Mouse (Mus musculus) ES-Bruce4 (cell line): Measurements from ENCODE around the gene Mgat5.

Source experiments
- CTCF ChIP-seq: IDR thresholded peaks from one replicate; pipeline ENCODE4 v1.8.1; 2011; ENCODE audit warnings: low read depth, low read length
- POLR2A ChIP-seq: IDR thresholded peaks from one replicate; pipeline ENCODE4 v1.8.1; 2011; ENCODE audit warnings: low read length; ENCODE audit not compliant: insufficient read depth

DNA sequence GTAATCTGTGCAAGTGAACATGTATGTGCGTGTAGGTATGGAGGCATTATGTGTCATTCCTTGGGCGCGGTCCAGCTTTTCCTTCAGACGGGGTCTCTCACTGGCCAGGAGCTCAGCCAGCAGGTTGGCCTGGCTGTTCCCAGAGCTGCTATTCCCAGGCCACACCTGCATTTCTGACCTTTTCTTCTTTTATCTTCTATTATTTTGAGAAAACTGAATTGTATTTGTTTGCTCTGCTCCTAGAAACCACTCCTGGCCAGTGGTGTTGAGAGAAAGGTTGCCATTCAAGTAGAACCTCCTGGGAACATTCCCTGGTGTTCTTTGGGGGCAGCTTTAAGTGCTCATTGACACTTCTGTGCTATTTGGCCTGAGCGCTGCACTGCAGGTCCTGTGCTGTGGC lies 160.9 kb downstream of the Mgat5 start:
- TF ChIP-seq CTCF = no peak
- no peak for TF ChIP-seq POLR2A
